Mouse (Mus musculus): ENCODE measurements around the gene Gpr83. TPM values are rescaled to one million over a fixed set of nuclear protein-coding genes. Genes with fewer than 3 reads are reported as not detected.
A peak's percentile ranks its signal among the peaks of the same experiment; 100 is the strongest.

The Gpr83 gene
- polyA plus RNA-seq, 2 experiments, result not detected

DNA sequence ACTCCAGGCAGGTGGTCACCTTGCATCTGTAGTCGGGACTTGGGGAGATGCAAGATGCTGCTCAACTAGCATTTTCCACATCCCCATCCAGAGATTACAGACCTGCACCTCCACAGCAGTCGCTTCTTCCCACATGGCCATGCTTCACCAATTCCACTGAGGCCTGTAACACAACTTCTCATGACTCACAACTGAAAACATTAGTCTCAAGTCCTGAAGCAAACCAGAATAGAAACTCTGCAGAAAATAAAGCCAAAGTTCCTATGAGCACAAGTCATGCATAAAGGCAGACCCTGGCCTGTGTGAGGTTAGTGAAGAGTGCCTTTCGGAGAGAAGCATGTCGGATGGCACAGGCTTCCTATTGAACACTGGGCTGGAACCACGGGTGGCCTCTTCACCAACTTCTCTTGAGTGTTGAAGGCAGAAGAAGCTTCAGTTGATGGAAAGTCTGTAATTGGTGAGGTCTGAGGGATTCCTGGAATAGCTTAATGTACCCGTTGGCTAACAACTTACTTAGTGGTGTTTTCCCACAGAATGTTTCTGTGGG is 16.6 kb upstream of the Gpr83 start:
- Histone ChIP-seq H3K9me3 (ENCODE audit: control insufficient read depth, low read length) (no peaks in the 10 kb centered on the region), H3K9ac (replicated peaks) (no peak overlapping the region), H3K27ac (no peak overlapping the region), H3K36me3 (replicated peaks; ENCODE audit: control insufficient read depth, insufficient read depth, low read depth) (no peaks in the 10 kb centered on the region), H3K4me2 (ENCODE audit: low read depth) (no peak overlapping the region), H3K4me3 (ENCODE audit: insufficient read depth in 1 of 2, low read depth in 2 of 2, low read length in 2 of 2) (no peak overlapping the region), H3K27me3 (ENCODE audit: control insufficient read depth, insufficient read depth, low read length) (no peaks in the 10 kb centered on the region), H3K4me1 (replicated peaks; ENCODE audit: control insufficient read depth in 2 of 2, insufficient read depth in 2 of 2, low read length in 1 of 2) (no peaks in the 10 kb centered on the region)
- no peak for TF ChIP-seq CTCF (IDR thresholded peaks at IDR 0.05; ENCODE audit: low read depth)
- no peak for TF ChIP-seq EP300 (IDR thresholded peaks at IDR 0.05; ENCODE audit: low read depth)
- DNase-seq (ENCODE audit: low read depth in 3 of 3, low spot score in 3 of 3) (no peak), ATAC-seq (ENCODE audit: insufficient read depth) (no peak)
- WGBS (ENCODE audit: insufficient replicate concordance), result 71% methylated on average over 6 of the region's 6 CpGs

DNA sequence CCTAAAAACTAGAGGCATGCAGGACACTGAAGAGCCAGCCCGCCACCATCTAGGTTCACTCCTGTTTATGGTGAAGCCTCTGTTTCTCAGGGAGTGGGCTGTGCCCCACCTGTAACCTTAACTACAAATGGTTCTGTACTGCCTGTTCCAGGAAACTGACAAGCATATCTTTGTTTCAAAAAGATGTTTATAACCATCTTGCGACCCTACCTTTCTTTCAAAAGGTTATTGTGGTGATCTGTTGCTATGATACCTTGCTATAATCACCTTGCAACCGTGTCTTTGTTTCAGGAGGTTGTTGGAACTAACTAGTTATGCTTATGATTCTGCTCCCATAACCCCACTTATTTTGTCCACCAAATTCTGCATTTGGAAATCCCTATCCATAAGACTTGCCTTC is 16.1 kb upstream of the Gpr83 start:
- TF ChIP-seq CTCF (IDR thresholded peaks at IDR 0.05; ENCODE audit: low read depth) (no peak), EP300 (IDR thresholded peaks at IDR 0.05; ENCODE audit: low read depth) (no peak)
- ATAC-seq (ENCODE audit: insufficient read depth), result no peak
- no peaks in the 10 kb centered on the region for H3K4me1 ChIP-seq (replicated peaks; ENCODE audit: control insufficient read depth in 2 of 2, insufficient read depth in 2 of 2, low read length in 1 of 2)

DNA sequence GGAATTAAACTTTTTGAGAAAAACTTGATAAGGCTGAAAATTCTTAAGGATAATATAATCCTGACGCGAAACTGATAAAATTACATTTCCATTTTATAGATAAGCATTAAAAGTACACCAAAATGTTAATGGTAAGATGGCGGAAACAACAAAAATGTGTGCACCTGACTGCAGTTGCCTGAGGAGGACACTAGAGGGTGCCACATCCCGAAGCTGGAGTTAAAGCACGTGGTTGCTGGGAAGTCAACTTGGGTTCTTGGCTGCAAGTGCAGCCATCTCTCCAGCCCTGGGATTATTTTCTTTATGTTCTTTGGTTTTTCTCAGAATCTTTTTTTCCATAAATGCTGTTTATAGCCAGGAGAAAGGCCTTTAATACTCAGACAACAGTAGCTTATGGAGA is 13.6 kb upstream of the Gpr83 start:
- DNase-seq (ENCODE audit: low read depth in 3 of 3, low spot score in 3 of 3) (no peak), ATAC-seq (ENCODE audit: insufficient read depth) (no peak)
- 41% methylated on average over 5 of the region's 5 CpGs for WGBS (ENCODE audit: insufficient replicate concordance)
- H3K9me3 ChIP-seq (ENCODE audit: control insufficient read depth, low read length), result no peaks in the 10 kb centered on the region
- no peak overlapping the region for H3K9ac ChIP-seq (replicated peaks)
- no peaks in the 10 kb centered on the region for H3K27me3 ChIP-seq (ENCODE audit: control insufficient read depth, insufficient read depth, low read length)
- no peak overlapping the region for H3K4me2 ChIP-seq (ENCODE audit: low read depth)
- no peak overlapping the region for H3K27ac ChIP-seq
- H3K4me3 ChIP-seq (ENCODE audit: insufficient read depth in 1 of 2, low read depth in 2 of 2, low read length in 2 of 2), result no peak overlapping the region
- TF ChIP-seq CTCF (IDR thresholded peaks at IDR 0.05; ENCODE audit: low read depth) (peak; percentile 76), EP300 (IDR thresholded peaks at IDR 0.05; ENCODE audit: low read depth) (no peak)
- no peaks in the 10 kb centered on the region for H3K36me3 ChIP-seq (replicated peaks; ENCODE audit: control insufficient read depth, insufficient read depth, low read depth)
- H3K4me1 ChIP-seq (replicated peaks; ENCODE audit: control insufficient read depth in 2 of 2, insufficient read depth in 2 of 2, low read length in 1 of 2), result no peaks in the 10 kb centered on the region

More for the DNA sequence above, 16.1 kb upstream of the Gpr83 start:
- WGBS (ENCODE audit: insufficient replicate concordance), result 74% methylated on average over 3 of the region's 3 CpGs
- Histone ChIP-seq H3K4me2 (ENCODE audit: low read depth) (no peak overlapping the region), H3K27ac (no peak overlapping the region), H3K9me3 (ENCODE audit: control insufficient read depth, low read length) (no peaks in the 10 kb centered on the region), H3K9ac (replicated peaks) (no peak overlapping the region), H3K4me3 (ENCODE audit: insufficient read depth in 1 of 2, low read depth in 2 of 2, low read length in 2 of 2) (no peak overlapping the region), H3K36me3 (replicated peaks; ENCODE audit: control insufficient read depth, insufficient read depth, low read depth) (no peaks in the 10 kb centered on the region), H3K27me3 (ENCODE audit: control insufficient read depth, insufficient read depth, low read length) (no peaks in the 10 kb centered on the region)
- no peak for DNase-seq (ENCODE audit: low read depth in 3 of 3, low spot score in 3 of 3)

DNA sequence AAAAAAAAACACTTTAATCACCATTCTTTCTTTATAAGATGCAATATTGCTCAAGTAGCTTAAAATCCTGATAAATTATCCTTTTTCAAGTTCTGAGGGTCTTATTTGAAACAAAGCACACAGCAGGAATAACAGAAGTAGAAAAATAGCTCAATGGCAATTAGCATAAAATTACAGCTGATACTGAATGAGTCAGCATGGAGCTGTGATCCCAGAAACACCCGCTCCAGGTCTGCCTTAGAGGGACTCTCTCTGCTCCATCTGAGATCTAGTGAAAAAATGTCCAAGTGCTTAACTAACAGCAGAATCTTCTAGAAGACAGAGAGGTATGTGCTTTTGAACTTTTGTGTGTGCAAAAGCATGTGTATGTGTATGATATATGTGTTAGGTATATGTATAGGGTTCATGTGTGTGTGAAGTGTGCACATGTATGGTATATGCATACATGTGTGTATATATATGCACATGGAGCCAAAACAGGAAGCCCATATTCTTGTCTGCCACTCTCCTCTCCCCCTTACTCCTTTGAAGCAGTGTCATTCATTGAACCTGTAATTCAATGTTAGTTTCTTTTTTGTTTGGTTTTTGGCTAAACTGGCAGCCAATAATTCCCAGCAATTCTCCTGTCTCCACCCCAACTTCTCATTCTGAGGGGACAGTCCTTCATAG is 11.6 kb upstream of the Gpr83 start:
- DNase-seq (ENCODE audit: low read depth in 3 of 3, low spot score in 3 of 3) (no peak), ATAC-seq (ENCODE audit: insufficient read depth) (no peak)
- Histone ChIP-seq H3K9me3 (ENCODE audit: control insufficient read depth, low read length) (no peaks in the 10 kb centered on the region), H3K27me3 (ENCODE audit: control insufficient read depth, insufficient read depth, low read length) (no peaks in the 10 kb centered on the region), H3K4me3 (ENCODE audit: insufficient read depth in 1 of 2, low read depth in 2 of 2, low read length in 2 of 2) (no peak overlapping the region), H3K9ac (replicated peaks) (no peak overlapping the region), H3K4me2 (ENCODE audit: low read depth) (no peak overlapping the region), H3K36me3 (replicated peaks; ENCODE audit: control insufficient read depth, insufficient read depth, low read depth) (no peaks in the 10 kb centered on the region), H3K27ac (no peak overlapping the region), H3K4me1 (replicated peaks; ENCODE audit: control insufficient read depth in 2 of 2, insufficient read depth in 2 of 2, low read length in 1 of 2) (no peaks in the 10 kb centered on the region)
- 63% methylated on average over 1 of the region's 1 CpGs for WGBS (ENCODE audit: insufficient replicate concordance)
- TF ChIP-seq CTCF (IDR thresholded peaks at IDR 0.05; ENCODE audit: low read depth) (no peak), EP300 (IDR thresholded peaks at IDR 0.05; ENCODE audit: low read depth) (no peak)

DNA sequence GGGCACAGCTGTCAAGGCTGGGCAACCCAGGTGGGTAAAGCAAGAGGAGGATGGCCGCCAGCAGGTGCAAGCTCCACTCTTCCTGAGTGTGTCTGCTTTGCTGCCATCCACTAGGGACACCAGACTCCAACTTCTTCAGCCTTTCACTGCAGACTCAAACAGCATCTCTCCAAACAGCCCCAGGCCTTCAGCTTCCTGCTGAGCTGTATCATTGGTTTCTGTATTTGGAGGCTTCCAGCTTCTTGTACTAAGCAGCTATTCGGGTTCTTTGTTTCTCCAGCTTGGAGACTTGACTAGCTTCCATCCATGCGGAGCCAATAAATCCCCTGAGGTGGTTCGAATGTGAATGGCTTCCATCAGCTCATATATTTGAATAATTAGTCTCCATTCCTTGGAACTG is 5.4 kb upstream of the Gpr83 start:
- H3K4me3 ChIP-seq (ENCODE audit: insufficient read depth in 1 of 2, low read depth in 2 of 2, low read length in 2 of 2), result no peak overlapping the region
- ATAC-seq (ENCODE audit: insufficient read depth) (no peak), DNase-seq (ENCODE audit: low read depth in 3 of 3, low spot score in 3 of 3) (no peak)
- no peak for TF ChIP-seq CTCF (IDR thresholded peaks at IDR 0.05; ENCODE audit: low read depth)
- no peak for TF ChIP-seq EP300 (IDR thresholded peaks at IDR 0.05; ENCODE audit: low read depth)
- no peaks in the 10 kb centered on the region for H3K9me3 ChIP-seq (ENCODE audit: control insufficient read depth, low read length)
- H3K9ac ChIP-seq (replicated peaks), result no peak overlapping the region
- no peaks in the 10 kb centered on the region for H3K36me3 ChIP-seq (replicated peaks; ENCODE audit: control insufficient read depth, insufficient read depth, low read depth)
- no peak overlapping the region for H3K27ac ChIP-seq
- H3K27me3 ChIP-seq (ENCODE audit: control insufficient read depth, insufficient read depth, low read length), result peaks cover 11% of the 10 kb centered on the region
- no peaks in the 10 kb centered on the region for H3K4me1 ChIP-seq (replicated peaks; ENCODE audit: control insufficient read depth in 2 of 2, insufficient read depth in 2 of 2, low read length in 1 of 2)
- WGBS (ENCODE audit: insufficient replicate concordance), result 64% methylated on average over 4 of the region's 4 CpGs
- H3K4me2 ChIP-seq (ENCODE audit: low read depth), result no peak overlapping the region
